In the genomic region with DNA sequence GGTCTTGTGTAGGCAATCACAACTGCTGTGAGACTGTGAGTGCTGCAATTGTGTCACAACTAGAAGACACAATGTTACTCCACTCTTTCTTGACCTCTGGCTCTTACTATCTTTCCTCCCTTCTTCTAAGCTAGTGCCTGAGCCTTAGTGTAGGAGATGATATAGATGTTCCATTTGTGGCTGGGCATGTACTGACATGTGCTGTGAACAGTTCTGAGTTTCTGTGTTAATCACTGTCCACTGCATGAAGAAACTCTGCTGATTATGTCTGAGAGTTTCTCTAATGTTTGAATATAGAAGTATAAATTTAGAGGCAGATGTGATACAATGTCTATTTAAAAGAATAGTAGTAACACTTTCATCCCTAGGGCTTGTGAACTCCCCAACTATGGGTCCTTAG, we compare ENCODE assay signal across 15 mouse cellular contexts.
DNase-seq lines count a peak whose midpoint lies in the region; TF ChIP-seq lines count a peak whose summit lies in the region.
"Had no signal": no experiment of that assay in that cellular context is flagged by ENCODE, and none has a peak within 500 bp of the region (broad histone marks: within the 10 kb centered on the region; RNA-seq: fewer than 3 reads in every experiment).

No protein-coding gene starts in this region.

- peak overlapping the region; percentile 5; the same call in 1 of the 2 replicates for H3K4me2 ChIP-seq in CH12.LX (ENCODE audit: insufficient read depth, low read depth, poor library complexity, severe bottlenecking)

- in situ Hi-C loops in CH12.LX (cut with MboI; ENCODE audit: low pct_ligation_motif_present, low pct_unique_long_range_greater_than_20kb, low sequenced_read_pairs) = no loop called here

- dilution Hi-C loops in CH12.LX (cut with MboI; ENCODE audit: extremely low pct_ligation_motif_present, extremely low pct_unique_long_range_greater_than_20kb, low sequenced_read_pairs) = no loop called here

- no peak for TF ChIP-seq POLR2A in CH12.LX (IDR thresholded peaks at IDR 0.05; ENCODE audit: low read depth, low read length)

- no peak for TF ChIP-seq RAD21 in CH12.LX (IDR thresholded peaks at IDR 0.05; ENCODE audit: low read depth, low read length)

- peaks cover 3 to 16% of the 10 kb centered on the region in 2 experiments; a peak in 2 of 4 replicates for H3K4me1 ChIP-seq in CH12.LX (ENCODE audit: control insufficient read depth in 1 of 2, insufficient read depth in 2 of 2)

- H3K9me3 ChIP-seq in CH12.LX (replicated peaks; ENCODE audit: low read length) = peaks cover 2% of the 10 kb centered on the region
- H3K9me3 ChIP-seq: G1E had no signal

- peak; percentile 69 for TF ChIP-seq EP300 in CH12.LX (IDR thresholded peaks at IDR 0.05; ENCODE audit: low read length)

- TF ChIP-seq CTCF in CH12.LX (conservative IDR thresholded peaks at IDR 0.05 in 1 of 2, IDR thresholded peaks at IDR 0.05 in 1 of 2; ENCODE audit: low read depth in 2 of 2, low read length in 2 of 2) = no peak

- DNase-seq in CH12.LX (ENCODE audit: extremely low read depth) = no peak
- DNase-seq in lung, postnatal 4 days = no peak
- DNase-seq: adrenal gland, adult 2 months; adrenal gland, adult 8-10 months; adrenal gland, postnatal 10 days; adrenal gland, postnatal 14 days; adrenal gland, postnatal 25 days; adrenal gland, postnatal 36 days; B cell, adult 2 months; cerebellum, adult 11 months; cerebellum, adult 11-12 months; cerebellum, adult 18-20 months; cerebellum, adult 2 months; cerebellum, adult 8-10 months had no signal

- H3K36me3 ChIP-seq in CH12.LX (replicated peaks in 1 of 2; ENCODE audit: control insufficient read depth in 1 of 2, insufficient read depth in 1 of 2, low read length in 1 of 2) = no peaks in the 10 kb centered on the region
- H3K36me3 ChIP-seq: G1E had no signal

- H3K27me3 ChIP-seq in CH12.LX (replicated peaks) = no peaks in the 10 kb centered on the region

- H3K9ac ChIP-seq in CH12.LX (ENCODE audit: insufficient read depth, low read depth) = no peak overlapping the region

- peak overlapping the region; percentile 15; the same call in 1 of the 2 replicates for H3K27ac ChIP-seq in CH12.LX (ENCODE audit: insufficient read depth, low read depth)

- no peaks in the 10 kb centered on the region for H3K79me2 ChIP-seq in CH12.LX (replicated peaks; ENCODE audit: control insufficient read depth, extremely low read depth, insufficient read depth, poor library complexity, severe bottlenecking)

- no peak overlapping the region for H3K4me3 ChIP-seq in CH12.LX (replicated peaks in 1 of 3; ENCODE audit: low read depth in 2 of 3, low read length in 2 of 3, poor library complexity in 1 of 3)

TF ChIP-seq in CH12.LX, 34 proteins besides CTCF, POLR2A, EP300 and RAD21:
- no peak for TF ChIP-seq SMC3 (IDR thresholded peaks at IDR 0.05; ENCODE audit: low read depth, low read length)
- no peak for TF ChIP-seq USF1 (IDR thresholded peaks at IDR 0.05; ENCODE audit: low read depth, low read length)
- TF ChIP-seq POLR2AphosphoS2 (IDR thresholded peaks at IDR 0.05; ENCODE audit: low read depth, low read length) = no peak
- no peak for TF ChIP-seq ETS1 (conservative IDR thresholded peaks at IDR 0.05; ENCODE audit: low read depth, low read length)
- TF ChIP-seq PAX5 (IDR thresholded peaks at IDR 0.05; ENCODE audit: low read length) = no peak
- no peak for TF ChIP-seq GABPA (IDR thresholded peaks at IDR 0.05; ENCODE audit: insufficient replicate concordance, low read depth, low read length)
- no peak for TF ChIP-seq MAX (IDR thresholded peaks at IDR 0.05; ENCODE audit: low read length)
- no peak for TF ChIP-seq E2F4 (IDR thresholded peaks at IDR 0.05; ENCODE audit: insufficient replicate concordance, low read depth, low read length)
- TF ChIP-seq CHD2 (IDR thresholded peaks at IDR 0.05; ENCODE audit: low read length) = no peak
- no peak for TF ChIP-seq ZC3H11A (IDR thresholded peaks at IDR 0.05; ENCODE audit: low read depth, low read length)
- TF ChIP-seq CHD1 (IDR thresholded peaks at IDR 0.05; ENCODE audit: low read depth, low read length) = peak; percentile 95
- 0 out of 2 replicates have a peak, but pooled peaks have one; percentile 13 for TF ChIP-seq TCF12 (IDR thresholded peaks at IDR 0.05; ENCODE audit: low read depth, low read length)
- no peak for TF ChIP-seq ZNF384 (IDR thresholded peaks at IDR 0.05; ENCODE audit: low read depth, low read length)
- TF ChIP-seq KAT2A (IDR thresholded peaks at IDR 0.05; ENCODE audit: insufficient replicate concordance, low read length) = no peak
- no peak for TF ChIP-seq NELFE (IDR thresholded peaks at IDR 0.05; ENCODE audit: low read depth, low read length)
- peak; percentile 64 for TF ChIP-seq IRF4 (IDR thresholded peaks at IDR 0.05; ENCODE audit: low read depth, low read length)
- TF ChIP-seq ELF1 (IDR thresholded peaks at IDR 0.05; ENCODE audit: low read depth, low read length) = no peak
- TF ChIP-seq MXI1 (IDR thresholded peaks at IDR 0.05; ENCODE audit: low read depth, low read length) = no peak
- TF ChIP-seq MAFK (IDR thresholded peaks at IDR 0.05; ENCODE audit: insufficient replicate concordance, low read length) = no peak
- TF ChIP-seq JUN (IDR thresholded peaks at IDR 0.05; ENCODE audit: insufficient read depth, low read depth, low read length) = peak; percentile 28
- 0 out of 2 replicates have a peak, but pooled peaks have one; percentile 47 for TF ChIP-seq MEF2A (IDR thresholded peaks at IDR 0.05; ENCODE audit: borderline replicate concordance, low read depth, low read length)
- no peak for TF ChIP-seq TBP (conservative IDR thresholded peaks at IDR 0.05; ENCODE audit: low read depth, low read length)
- TF ChIP-seq HCFC1 (IDR thresholded peaks at IDR 0.05; ENCODE audit: low read depth, low read length) = no peak
- no peak for TF ChIP-seq MYC (IDR thresholded peaks at IDR 0.05; ENCODE audit: low read depth, low read length)
- TF ChIP-seq BHLHE40 (IDR thresholded peaks at IDR 0.05; ENCODE audit: low read depth, low read length) = no peak
- no peak for TF ChIP-seq JUND (conservative IDR thresholded peaks at IDR 0.05; ENCODE audit: low read depth, low read length)
- no peak for TF ChIP-seq SIN3A (IDR thresholded peaks at IDR 0.05; ENCODE audit: low read length)
- TF ChIP-seq ZKSCAN1 (IDR thresholded peaks at IDR 0.05; ENCODE audit: borderline replicate concordance, low read depth, low read length) = no peak
- TF ChIP-seq UBTF (IDR thresholded peaks at IDR 0.05; ENCODE audit: low read depth, low read length) = no peak
- no peak for TF ChIP-seq ZMIZ1 (IDR thresholded peaks at IDR 0.05; ENCODE audit: low read depth, low read length)
